Mouse (Mus musculus): Measurements from ENCODE around the gene Gm47841.

Gm47841 gene

DNA sequence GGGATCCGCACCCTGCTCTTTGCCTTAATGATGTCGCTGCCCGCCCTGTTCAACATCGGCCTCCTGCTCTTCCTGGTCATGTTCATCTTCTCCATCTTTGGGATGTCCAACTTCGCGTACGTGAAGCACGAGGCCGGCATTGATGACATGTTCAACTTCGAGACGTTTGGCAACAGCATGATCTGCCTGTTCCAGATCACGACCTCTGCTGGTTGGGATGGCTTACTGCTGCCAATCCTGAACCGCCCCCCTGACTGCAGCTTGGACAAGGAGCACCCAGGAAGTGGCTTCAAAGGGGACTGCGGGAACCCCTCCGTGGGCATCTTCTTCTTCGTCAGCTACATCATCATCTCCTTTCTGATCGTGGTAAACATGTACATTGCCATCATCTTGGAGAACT, 7.5 kb downstream of the Gm47841 start:
- peak; percentile 33 for DNase-seq

DNA sequence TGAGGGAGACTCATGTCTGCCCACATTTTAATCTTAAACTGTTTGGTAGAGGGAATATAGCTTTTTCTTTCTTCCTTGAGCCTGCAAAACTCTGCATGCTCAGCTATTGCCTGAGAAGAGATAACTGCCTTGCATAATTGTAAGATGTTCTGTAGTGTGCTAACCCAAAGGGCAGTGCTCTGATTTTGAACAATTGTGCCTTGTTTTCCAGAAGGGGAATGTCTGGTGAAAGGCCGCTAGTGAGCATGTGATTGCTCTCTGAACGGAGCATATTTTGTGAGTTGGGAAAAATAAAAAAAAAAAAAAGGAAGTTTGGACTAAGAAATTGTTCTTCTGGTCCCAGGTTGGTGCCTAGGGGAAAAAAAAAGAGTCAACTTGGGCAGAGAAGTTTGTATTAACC, 18.2 kb downstream of the Gm47841 start:
- DNase-seq, result no peak

DNA sequence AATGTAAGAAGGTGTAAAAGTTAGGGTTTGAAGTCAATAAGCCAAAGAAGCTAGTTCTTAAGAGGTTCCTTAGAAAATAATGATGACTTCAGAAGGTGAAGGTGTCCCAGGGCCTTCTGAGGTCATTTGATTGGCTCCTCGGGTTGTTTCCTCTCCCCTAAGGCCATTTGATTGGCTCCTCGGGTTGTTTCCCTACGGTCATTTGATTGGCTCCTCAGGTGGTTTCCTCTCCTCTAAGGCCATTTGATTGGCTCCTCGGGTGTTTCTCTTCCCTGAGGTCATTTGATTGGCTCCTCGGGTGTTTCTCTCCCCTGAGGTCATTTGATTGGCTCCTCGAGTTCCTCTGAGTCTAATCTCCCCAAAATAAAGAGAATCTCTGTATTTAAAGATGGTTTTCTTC, 35.8 kb downstream of the Gm47841 start:
- DNase-seq, result no peak

DNA sequence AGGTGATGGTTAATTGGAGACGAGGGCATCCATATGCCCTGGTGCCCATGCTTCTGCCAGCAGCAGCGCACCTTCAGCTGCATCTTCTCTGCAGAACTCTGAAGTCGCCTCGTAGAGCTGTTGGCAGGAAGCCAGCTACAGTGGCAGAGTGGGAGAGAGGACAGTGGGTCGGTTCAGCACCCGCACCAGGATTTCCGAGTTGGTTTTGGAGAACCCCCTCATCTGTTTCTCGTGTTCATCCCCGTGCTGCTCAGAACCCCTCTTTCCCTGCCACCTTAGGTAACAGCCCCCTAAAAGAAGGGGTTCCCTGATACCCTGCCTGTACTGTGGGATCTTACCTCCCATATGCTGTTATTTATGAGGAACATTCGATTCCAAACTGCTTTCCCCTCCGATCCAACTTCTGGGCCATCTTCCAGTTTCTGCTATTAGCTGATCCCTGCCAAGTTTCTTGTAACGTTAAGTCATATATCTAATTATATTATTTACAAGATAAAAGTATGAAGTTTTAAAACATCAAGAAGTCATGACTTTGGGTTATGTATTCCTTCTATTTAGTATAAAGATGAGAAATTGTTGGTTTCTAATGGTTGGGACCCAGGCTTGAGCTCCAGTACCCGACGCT, 38.7 kb downstream of the Gm47841 start:
- DNase-seq, result no peak

DNA sequence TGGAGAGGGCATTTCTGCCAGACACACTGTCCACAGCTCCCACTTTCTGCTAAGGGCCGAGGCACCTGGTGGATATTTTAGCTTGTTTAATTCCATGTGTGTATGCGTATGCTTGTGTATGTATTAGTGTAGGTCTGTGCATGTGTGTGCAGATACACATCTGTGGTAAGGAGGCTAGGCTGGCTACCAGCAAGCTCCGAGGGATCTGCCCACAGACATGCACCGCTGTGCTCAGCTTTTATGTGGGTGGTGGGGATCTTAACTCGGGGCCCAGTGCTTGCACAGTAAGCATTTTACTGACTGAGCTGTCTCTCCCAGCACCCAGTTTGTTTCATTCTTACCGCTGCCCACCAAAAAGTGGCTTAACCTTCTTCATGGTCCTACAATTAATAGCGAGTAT, 40.0 kb downstream of the Gm47841 start:
- DNase-seq, result no peak

DNA sequence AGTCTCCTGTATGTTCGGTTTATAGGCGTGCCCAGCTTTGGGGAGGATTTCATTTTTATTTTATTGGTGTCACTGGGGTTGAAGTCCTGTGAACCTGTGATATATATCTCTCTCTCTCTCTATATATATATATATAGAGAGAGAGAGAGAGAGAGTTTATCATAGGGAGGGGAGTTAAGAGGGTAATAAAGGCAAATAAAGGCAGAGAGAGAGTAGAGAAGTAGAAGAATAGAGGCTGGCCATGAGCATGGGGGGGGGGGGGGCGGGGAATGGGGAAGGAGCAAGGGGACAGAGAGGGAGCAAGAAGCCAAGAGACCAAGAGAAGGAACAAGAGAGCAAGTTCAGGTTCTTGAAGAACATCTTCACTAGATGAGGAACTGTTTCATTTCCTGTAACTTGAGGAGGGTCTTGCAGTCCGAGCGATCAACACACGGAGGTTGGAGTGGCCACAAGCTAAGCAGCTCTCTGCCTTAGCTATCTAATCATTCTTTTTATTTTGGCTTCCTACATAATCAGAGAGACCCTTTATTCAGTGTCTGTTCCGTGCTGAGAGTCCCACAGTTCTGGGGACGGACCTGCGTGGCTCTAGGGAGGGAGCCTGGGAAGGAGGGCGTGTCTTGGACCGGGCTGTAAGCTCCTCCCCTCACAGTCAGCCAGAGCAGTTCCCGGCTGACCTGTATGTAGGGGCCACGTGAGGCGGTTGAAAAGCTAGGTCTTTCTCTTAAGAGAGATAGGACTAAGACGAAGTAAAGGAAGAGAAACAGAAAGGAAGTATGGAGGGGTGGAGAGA, 40.8 kb downstream of the Gm47841 start:
- DNase-seq, result no peak

DNA sequence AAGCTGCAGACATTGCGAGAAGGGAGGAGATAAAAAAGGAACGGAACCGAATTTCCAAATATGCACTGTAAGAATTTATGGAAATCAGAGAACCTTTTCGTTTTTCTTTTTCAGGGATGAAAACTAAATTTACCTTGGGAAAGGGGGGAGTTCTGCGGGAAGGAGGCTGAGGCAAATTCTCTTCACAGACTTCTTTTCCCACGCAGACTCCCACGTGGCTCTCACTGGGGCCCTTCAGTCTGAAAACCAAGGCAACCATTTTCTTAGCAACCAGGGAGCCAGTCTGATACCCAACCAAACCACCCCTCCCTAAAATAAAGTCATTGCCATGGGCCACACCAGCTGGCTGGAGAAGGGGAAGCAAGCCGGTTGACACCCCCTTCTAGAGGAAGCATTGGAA, 41.5 kb downstream of the Gm47841 start:
- DNase-seq, result no peak

DNA sequence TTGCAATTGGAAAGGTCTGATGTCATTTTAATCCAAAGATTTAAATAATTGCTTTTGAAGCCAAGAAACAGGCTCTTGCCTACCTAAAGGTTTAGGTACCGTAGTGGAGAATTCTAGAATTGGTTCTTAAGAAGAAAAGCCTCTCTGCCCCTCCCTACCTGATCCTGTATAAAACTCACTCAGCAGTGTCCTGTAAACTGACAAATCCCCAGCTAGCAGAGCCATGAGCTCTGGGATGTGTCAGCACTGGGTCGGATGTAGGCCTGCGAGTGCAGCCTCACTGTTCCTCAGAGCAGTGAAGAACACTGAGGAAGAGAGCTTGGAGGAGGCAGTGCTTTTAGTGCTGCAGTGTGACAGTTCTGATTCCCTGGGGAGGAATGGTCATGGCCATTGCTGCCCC, 42.7 kb downstream of the Gm47841 start:
- DNase-seq, result no peak

DNA sequence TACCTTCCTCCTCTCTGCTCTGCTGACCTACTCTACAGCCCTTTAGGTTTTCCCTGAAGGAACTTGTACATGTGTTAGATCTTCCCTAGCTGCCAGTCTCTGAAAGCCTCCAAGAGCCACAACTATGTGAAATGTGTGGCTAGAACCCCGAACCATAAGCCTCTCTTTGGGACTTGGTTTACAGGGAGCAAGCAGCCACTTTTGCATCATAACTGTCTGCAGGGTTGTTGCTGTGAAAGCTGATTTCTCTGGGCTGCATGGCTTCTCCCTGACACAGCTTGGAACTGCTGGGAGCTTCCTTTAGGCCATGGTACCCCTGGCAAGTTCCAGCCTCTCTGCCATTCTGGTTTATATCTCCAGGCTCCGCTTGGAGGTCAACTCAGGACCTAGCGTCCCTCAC, 44.7 kb downstream of the Gm47841 start:
- no peak for DNase-seq

DNA sequence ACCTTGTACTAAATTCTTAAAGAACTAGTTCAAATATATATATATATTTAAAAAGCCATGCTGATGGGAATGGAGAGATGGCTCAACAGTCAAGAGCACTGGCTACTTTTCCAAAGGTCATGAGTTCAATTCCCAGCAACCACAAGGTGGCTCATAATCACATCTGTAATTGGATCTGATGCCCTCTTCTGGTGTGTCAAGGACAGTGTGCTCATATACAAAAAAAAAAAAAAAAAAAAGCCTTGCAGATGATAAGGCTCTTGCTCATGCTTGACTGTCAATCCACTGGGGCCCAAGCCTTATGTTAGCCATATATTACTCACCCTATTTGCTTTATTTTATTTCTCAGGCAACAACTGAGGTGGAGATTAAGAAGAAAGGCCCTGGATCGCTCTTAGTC, 45.5 kb downstream of the Gm47841 start:
- no peak for DNase-seq

DNA sequence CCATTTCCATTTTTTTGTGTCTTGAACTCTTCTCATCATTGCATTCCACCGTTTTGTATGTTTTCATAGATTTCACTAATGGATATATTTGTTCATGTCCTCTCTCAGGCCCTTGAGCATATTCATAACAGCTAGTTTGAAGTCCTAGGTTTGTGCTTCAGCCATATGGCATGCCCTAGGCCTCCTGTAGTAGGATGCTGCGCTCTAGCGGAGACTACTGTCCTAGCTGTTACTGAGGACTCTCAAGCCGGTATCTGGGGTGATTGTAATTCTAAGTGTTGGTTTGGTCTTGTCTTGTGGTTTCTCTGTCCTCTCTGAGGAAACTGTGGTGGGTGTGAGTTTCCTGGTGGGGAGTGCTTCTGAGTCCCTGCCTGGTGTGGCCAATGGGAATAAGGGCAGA, 50.1 kb downstream of the Gm47841 start:
- peak; percentile 26 for DNase-seq
